Mouse (Mus musculus) gastrocnemius, postnatal 10 days (tissue): ENCODE data around the gene Sec1. TPM values are rescaled to one million over a fixed set of nuclear protein-coding genes. Genes with fewer than 3 reads are reported as not detected.
A peak's percentile ranks its signal among the peaks of the same experiment; 100 is the strongest.
"Not testable (repeated sequence)": the region's sequence is repeated elsewhere in the genome, so short reads cannot be mapped to it uniquely, and the experiment has no call there.

Experiments used
- DNase-seq: peaks from one replicate; pipeline ENCODE4 v3.0.0; 2021; ENCODE audit warnings: mixed read lengths
- total RNA-seq, 2 experiments: library from RNA; stranded (reverse); gene quantifications; 2 replicates each; pipeline ENCODE4 v1.2.3; 2021

Gene Sec1
- total RNA-seq, 2 experiments from 2014 or later = 0.21 TPM; not detected in 1

DNA sequence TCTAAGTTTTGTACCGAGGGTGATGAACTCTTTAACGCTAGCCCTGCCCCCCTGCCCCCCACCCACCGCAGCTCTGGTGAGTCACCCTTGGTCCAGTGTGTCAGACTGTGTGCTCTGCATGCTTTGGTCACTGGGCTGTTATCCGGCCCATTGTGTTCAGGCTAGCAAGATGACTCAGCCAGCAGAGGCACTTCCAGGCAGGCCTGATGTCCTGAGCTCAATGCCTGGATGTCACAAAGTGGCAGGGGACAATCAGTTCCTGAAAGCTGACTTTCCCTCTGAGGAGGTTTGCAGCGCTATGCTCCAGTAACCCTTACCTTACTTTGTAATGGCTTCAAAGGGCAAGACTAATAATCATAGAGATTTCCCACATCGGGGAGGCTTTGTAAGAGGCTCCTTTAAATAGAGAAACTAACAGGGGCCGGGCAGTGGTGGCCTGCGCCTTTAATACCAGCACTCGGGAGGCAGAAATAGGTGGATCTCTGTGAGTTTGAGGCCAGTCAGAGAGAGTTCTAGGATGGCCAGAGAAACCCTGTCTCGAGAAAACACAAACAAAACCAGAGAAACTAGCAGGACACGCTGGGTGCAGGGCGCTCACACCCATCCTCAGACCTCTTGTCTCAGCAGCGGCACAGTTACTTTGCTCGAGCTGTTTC, 14.1 kb downstream of the Sec1 start:
- DNase-seq = no peak

DNA sequence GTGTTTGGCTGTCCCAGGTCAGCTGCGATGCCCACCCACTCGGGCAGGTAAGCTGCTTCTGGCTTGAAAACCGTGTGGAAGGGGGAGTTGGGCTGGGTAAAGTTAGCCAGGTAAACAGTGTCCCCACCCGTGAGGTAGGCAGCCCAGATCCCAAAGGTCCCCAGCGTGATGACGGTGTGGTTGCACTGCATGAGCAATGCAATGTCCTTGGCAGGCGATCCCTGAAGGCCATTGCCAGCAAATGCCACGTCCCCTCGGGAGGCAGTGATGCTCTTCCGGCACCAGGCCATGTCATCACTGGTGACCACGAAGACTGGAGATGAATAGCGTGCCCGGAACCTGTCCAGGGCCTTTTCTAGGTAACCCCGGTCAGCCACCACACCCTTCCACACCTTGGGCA, 15.7 kb downstream of the Sec1 start:
- DNase-seq = no peak

GRCm38 (mm10) chr7:45677627-45678295, 16.4 kb downstream of the Sec1 start:
- DNase-seq = no peak

GRCm38 (mm10) chr7:45668921-45669320, 25.3 kb downstream of the Sec1 start:
- DNase-seq = no peak

GRCm38 (mm10) chr7:45667761-45668160, 26.4 kb downstream of the Sec1 start:
- no peak for DNase-seq

DNA sequence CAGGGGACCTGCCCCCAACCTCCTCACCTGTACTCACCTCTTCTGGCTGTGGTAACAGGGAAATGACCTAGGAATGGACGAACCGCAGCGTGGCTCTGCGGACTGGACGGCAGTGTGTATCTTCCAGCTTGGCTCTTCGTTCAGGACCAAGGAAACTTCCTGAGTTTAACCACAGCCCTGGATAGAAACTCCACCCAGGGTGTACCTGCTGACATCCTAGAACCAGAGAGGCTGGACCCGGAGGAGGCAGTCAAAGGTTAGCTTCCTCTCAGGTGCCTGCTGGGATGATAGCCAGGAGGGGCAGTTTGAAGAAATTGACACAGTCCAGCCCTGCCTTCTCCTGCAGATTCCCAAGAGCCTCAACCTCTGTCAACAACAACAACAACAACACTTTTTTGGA, 28.0 kb downstream of the Sec1 start, which contains the start of gene Fut2:
Gene Fut2, minus strand, starts transcription at position 234 of the 400 bp plus-strand sequence.
- DNase-seq = no peak

DNA sequence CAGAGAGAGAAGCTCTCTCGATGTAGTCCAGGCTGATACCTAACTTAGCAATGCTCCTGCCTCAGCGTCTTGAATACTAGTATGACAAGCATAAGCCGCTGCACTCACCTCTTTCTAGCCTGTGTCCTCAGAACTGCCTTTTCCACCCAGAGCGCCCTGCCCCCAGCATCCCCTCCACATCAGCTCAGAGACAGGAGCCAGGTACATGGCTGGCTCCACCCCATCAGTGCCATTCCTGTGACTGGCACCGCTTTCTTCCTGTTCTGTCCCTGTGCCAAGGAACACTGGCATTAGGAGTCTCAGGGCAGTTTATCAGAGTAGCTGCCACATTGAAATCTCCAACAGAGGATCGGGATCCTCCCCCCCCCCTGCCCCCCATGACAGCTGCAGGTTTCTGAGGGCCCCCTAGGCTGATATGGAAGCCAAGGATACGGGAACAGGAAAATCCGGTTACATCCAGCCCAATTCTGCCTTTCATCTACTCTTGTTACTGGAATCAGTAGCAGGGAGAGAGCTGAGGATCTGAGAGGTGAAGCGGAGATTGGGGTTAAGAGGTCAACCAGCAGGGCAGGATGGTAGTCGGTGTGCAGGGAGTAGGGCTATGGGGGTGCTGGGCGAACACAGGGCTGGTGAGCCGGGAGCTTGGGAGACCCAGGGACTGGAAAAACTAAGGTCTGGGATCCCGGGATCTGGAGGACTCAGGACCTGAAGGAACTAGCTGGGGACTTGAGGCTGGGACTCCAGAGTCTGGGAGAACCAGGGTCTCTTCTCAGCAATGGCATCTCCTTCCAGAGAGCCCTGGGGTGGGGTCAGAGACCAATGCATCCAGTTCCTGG, 28.7 kb downstream of the Sec1 start:
- no peak for DNase-seq

DNA sequence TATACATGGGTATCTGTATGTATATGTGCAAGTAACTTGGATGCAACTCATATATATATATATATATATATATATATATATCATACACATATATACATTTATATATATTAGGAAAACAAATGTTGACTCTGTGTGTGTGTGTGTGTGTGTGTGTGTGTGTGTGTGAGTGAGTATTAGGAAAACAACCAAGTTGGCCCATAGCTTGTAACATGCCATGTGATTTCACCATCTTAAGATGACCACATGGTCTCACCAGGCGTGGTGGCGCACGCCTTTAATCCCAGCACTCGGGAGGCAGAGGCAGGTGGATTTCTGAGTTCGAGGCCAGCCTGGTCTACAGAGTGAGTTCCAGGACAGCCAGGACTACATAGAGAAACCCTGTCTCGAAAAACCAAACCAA, 32.5 kb downstream of the Sec1 start:
- DNase-seq = not testable (repeated sequence)

- DNase-seq = no peak
These were observed 33.3 kb downstream of the Sec1 start for GRCm38 (mm10) chr7:45660746-45661478.

DNA sequence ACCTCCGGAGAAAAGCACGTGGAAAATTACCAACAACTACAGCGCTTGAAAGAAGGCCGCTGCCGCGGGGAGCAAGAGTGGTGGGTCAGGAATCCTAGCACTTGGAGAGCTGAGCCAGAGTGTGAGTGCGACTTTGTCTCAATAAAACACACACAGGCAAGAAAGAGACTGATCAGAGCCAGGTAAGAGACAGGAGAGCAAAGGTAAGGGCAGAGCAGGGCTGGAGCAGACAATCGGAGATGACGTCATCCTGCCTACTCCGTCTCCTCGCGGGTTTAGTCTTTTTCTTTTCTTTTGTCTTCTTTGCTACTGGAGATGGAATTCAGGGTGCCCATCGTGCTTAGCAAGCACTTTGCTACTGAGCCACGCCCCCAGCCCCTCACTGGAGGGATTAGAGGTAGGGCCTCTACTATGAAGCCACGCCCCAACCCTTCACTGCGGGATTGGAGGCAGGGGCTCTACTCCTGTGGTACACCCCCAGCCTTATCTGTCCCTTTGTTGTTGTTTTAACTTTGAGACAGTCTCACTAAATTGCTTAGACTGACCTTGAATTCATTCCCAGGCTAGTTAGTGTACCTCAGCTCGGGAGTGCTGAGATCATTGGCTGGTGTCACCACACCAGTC, 39.7 kb downstream of the Sec1 start:
- DNase-seq = no peak

- not testable (repeated sequence) for DNase-seq
These were observed 43.7 kb downstream of the Sec1 start for GRCm38 (mm10) chr7:45650484-45650883.

GRCm38 (mm10) chr7:45649351-45649750, 44.9 kb downstream of the Sec1 start:
- DNase-seq = peak; percentile 39

DNA sequence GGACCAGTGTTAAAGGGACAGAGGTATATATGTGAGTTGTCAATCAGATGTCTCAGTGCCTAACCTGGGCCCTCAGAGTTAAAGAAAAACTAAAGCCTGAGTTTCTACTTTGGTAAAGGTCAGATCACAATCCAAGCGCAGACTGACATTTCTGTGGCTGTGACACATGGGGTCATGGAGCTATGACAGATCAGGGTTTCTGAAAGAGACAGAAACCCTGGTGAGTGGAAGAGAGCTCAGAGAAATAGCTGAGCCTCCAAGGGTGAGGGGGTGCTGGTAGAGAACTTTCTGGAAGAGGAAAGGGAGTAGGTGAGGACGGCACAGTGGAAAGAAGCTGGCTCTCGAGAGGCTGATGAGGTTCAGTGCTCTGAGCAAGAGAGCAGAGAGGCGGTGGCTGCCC, 47.5 kb downstream of the Sec1 start:
- no peak for DNase-seq

- DNase-seq = no peak
These were observed 48.6 kb downstream of the Sec1 start for GRCm38 (mm10) chr7:45645591-45645971.

GRCm38 (mm10) chr7:45644872-45645590, 49.2 kb downstream of the Sec1 start:
- DNase-seq = no peak

GRCm38 (mm10) chr7:45644183-45644582, 50.0 kb downstream of the Sec1 start:
- DNase-seq = peak; percentile 43

- peak; percentile 97 for DNase-seq
These were observed 50.6 kb downstream of the Sec1 start for GRCm38 (mm10) chr7:45643441-45644178.

GRCm38 (mm10) chr7:45642503-45643255, 51.5 kb downstream of the Sec1 start:
- no peak for DNase-seq

DNA sequence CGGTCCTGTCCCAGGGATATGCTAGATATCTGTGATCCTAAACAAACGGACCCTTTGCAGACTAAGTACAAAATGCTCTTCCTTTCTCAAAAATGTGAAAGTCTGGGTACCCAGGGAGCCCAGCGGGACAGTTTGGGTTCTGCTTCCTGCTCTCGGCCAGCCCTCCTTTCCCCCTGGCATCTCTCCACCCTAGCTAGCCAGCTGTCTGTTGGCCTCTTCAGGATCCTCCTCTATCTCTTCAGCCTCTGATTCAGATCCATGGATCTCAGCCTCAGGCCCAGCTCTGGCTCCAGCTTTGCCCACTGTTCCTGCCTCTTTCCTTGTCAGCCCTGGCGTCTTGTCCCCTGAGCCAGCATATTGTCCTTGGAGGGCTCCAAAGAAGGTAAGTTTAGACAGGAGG, 52.1 kb downstream of the Sec1 start:
- peak; percentile 51 for DNase-seq
